18 mouse cellular contexts compared by ENCODE assay signal in the genomic region with DNA sequence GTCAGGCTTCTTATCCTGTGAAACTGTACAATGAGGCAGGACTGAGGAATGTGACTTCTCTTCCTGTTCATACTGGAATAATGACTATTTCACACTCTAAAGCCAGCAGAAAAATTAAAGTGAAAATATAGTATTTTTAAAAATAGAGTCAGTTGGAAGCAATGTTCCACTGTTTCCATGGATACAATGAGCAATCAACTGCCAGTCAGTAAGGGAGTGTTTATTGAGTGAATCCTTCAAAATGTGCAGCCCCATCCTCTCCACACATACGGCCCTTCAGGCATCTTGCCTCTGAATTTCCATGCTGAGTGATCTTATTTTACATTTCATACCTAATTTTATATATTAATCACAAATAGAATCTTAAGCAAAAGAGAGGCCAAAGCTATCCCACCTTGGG. TPM values are rescaled to one million over a fixed set of nuclear protein-coding genes. Genes with fewer than 3 reads are reported as not detected.
"Had no signal": no experiment of that assay in that cellular context is flagged by ENCODE, and none has a peak within 500 bp of the region (broad histone marks: within the 10 kb centered on the region; RNA-seq: fewer than 3 reads in every experiment).

No protein-coding gene starts in this region.

- H3K4me1 ChIP-seq: limb, embryonic 15.5 days; liver, embryonic 12.5 days; megakaryocyte, embryonic 14.5 days; midbrain, embryonic 12.5 days; neural tube, embryonic 12.5 days had no signal

- H3K27ac ChIP-seq: kidney, postnatal 0 days; limb, embryonic 15.5 days; liver, embryonic 12.5 days; midbrain, embryonic 12.5 days; neural tube, embryonic 12.5 days; stomach, postnatal 0 days had no signal

- DNase-seq: kidney, adult 11 months; kidney, adult 9 months; kidney, postnatal 36 days; lung, embryonic 14.5 days; lung, postnatal 10 days; lung, postnatal 4 days; thymus, adult 18-20 months; thymus, postnatal 14 days had no signal

- H3K9me3 ChIP-seq: limb, embryonic 15.5 days; liver, embryonic 12.5 days; midbrain, embryonic 12.5 days; neural tube, embryonic 12.5 days had no signal

- ATAC-seq: liver, embryonic 12.5 days had no signal

- H3K9ac ChIP-seq: limb, embryonic 15.5 days; liver, embryonic 12.5 days; lung, embryonic 14.5 days; midbrain, embryonic 12.5 days; neural tube, embryonic 12.5 days had no signal

- H3K27me3 ChIP-seq: limb, embryonic 15.5 days; liver, embryonic 12.5 days; megakaryocyte, embryonic 14.5 days; midbrain, embryonic 12.5 days; neural tube, embryonic 12.5 days had no signal

- H3K36me3 ChIP-seq: limb, embryonic 15.5 days; liver, embryonic 12.5 days; midbrain, embryonic 12.5 days; neural tube, embryonic 12.5 days had no signal

- H3K4me2 ChIP-seq: limb, embryonic 15.5 days; liver, embryonic 12.5 days; lung, embryonic 14.5 days; midbrain, embryonic 12.5 days; neural tube, embryonic 12.5 days had no signal

- H3K4me3 ChIP-seq: limb, embryonic 15.5 days; liver, embryonic 12.5 days; megakaryocyte, embryonic 14.5 days; midbrain, embryonic 12.5 days; neural tube, embryonic 12.5 days had no signal

RNA-seq across cellular contexts. Expression of a gene that starts 58.3 kb away (rescaled TPM):
- total RNA-seq: monocyte, adult 5-6 weeks; neutrophil, adult 5-6 weeks had no signal
- polyA plus RNA-seq: liver, embryonic 16.5 days had no signal
